Mouse (Mus musculus): ENCODE results near the gene Llgl2.

Llgl2 gene

GRCm38 (mm10) chr11:115809311-115809781 lies 14.5 kb upstream of the Llgl2 start:
- DNase-seq = no peak

- no peak for DNase-seq
Observed at GRCm38 (mm10) chr11:115810377-115810776, 13.5 kb upstream of the Llgl2 start.

GRCm38 (mm10) chr11:115811381-115812093 lies 12.3 kb upstream of the Llgl2 start:
- DNase-seq = no peak

GRCm38 (mm10) chr11:115812095-115812494 lies 11.8 kb upstream of the Llgl2 start:
- DNase-seq = no peak

GRCm38 (mm10) chr11:115812533-115813420 lies 11.1 kb upstream of the Llgl2 start:
- peak; percentile 33 to 40 for DNase-seq

GRCm38 (mm10) chr11:115813507-115814296 lies 10.1 kb upstream of the Llgl2 start, which contains the start of gene Caskin2:
Caskin2 (minus strand) TSS chr11:115813639.
- DNase-seq = peak; percentile 95 to 96

GRCm38 (mm10) chr11:115814605-115815450 lies 9.0 kb upstream of the Llgl2 start, which contains the start of gene Tsen54:
Tsen54 (plus strand) TSS chr11:115814724.
- DNase-seq = peak; percentile 89 to 96

GRCm38 (mm10) chr11:115817331-115817730 lies 6.5 kb upstream of the Llgl2 start:
- no peak for DNase-seq

GRCm38 (mm10) chr11:115819915-115820623 lies 3.8 kb upstream of the Llgl2 start:
- no peak for DNase-seq

- no peak for DNase-seq
Observed at GRCm38 (mm10) chr11:115821001-115821400, 2.8 kb upstream of the Llgl2 start.

- no peak for DNase-seq
Observed at GRCm38 (mm10) chr11:115824813-115825212, 964 bp downstream of the Llgl2 start.

GRCm38 (mm10) chr11:115826487-115826886 lies 2.6 kb downstream of the Llgl2 start:
- DNase-seq = no peak

GRCm38 (mm10) chr11:115827624-115828023 lies 3.8 kb downstream of the Llgl2 start:
- no peak for DNase-seq

GRCm38 (mm10) chr11:115829036-115829435 lies 5.2 kb downstream of the Llgl2 start:
- DNase-seq = no peak

- no peak for DNase-seq
Observed at GRCm38 (mm10) chr11:115830550-115831325, 6.9 kb downstream of the Llgl2 start.

- no peak for DNase-seq
Observed at GRCm38 (mm10) chr11:115831518-115831917, 7.7 kb downstream of the Llgl2 start.

- DNase-seq = no peak
Observed at GRCm38 (mm10) chr11:115832064-115832463, 8.2 kb downstream of the Llgl2 start.

GRCm38 (mm10) chr11:115832523-115832922 lies 8.7 kb downstream of the Llgl2 start:
- no peak for DNase-seq

GRCm38 (mm10) chr11:115833021-115833513 lies 9.2 kb downstream of the Llgl2 start:
- no peak for DNase-seq

GRCm38 (mm10) chr11:115834033-115834432 lies 10.2 kb downstream of the Llgl2 start:
- no peak for DNase-seq
